Mouse (Mus musculus) small intestine, adult 10 weeks (tissue): ENCODE data around the gene Glod5. TPM values are rescaled to one million over a fixed set of nuclear protein-coding genes. Genes with fewer than 3 reads are reported as not detected.

Experiments used
- polyA plus RNA-seq: library from polyadenylated mRNA; stranded (reverse); fragments of 350-450 nt; fragmentation: Illumina TruSeq; extraction: RNeasy Lipid Tissue Mini Kit (QIAGEN cat#74804); gene quantifications from one replicate; pipeline ENCODE4 v1.2.3, GENCODE M21; 2014; ENCODE audit warnings: low replicate concordance

The Glod5 gene
- polyA plus RNA-seq: 1,103 TPM

GRCm38 (mm10) chrX:8018286-8018685 is at the start of gene Glod5:
Gene Glod5, minus strand, starts transcription at chrX:8018492.

GRCm38 (mm10) chrX:7977892-7978291 is 40.4 kb downstream of the Glod5 start, which contains the start of gene Gata1:
Gene Gata1, minus strand, starts transcription at chrX:7978071.

Other genes starting within 250 kb of the Glod5 start
- gene Gripap1, start 228.7 kb downstream of the Glod5 start, polyA plus RNA-seq: 21.4 TPM
- gene Kcnd1, start 196.2 kb downstream of the Glod5 start, polyA plus RNA-seq: 0.89 TPM
- gene Otud5, start 177.1 kb downstream of the Glod5 start, polyA plus RNA-seq: 26.6 TPM
- 3.7 TPM for gene Pim2, start 140.2 kb downstream of the Glod5 start, polyA plus RNA-seq
- 6.4 TPM for gene Slc35a2, start 134.5 kb downstream of the Glod5 start, polyA plus RNA-seq
- 5.5 TPM for gene Pqbp1, start 119.2 kb downstream of the Glod5 start, polyA plus RNA-seq
- gene Timm17b, start 119.1 kb downstream of the Glod5 start, polyA plus RNA-seq: 1.5 TPM
- gene Gm10491, start 110.7 kb downstream of the Glod5 start, polyA plus RNA-seq: not detected
- gene Gm10490, start 109.0 kb downstream of the Glod5 start, polyA plus RNA-seq: not detected
- not detected for gene Pcsk1n, start 98.7 kb downstream of the Glod5 start, polyA plus RNA-seq
- not detected for gene Eras, start 89.9 kb downstream of the Glod5 start, polyA plus RNA-seq
- gene Hdac6, start 70.6 kb downstream of the Glod5 start, polyA plus RNA-seq: 0.30 TPM
- not detected for gene Gata1, start 40.4 kb downstream of the Glod5 start, polyA plus RNA-seq
- 8.6 TPM for gene Suv39h1, start 56.3 kb upstream of the Glod5 start, polyA plus RNA-seq
- gene Was, start 72.0 kb upstream of the Glod5 start, polyA plus RNA-seq: 0.59 TPM
- gene Wdr13, start 114.4 kb upstream of the Glod5 start, polyA plus RNA-seq: 60.9 TPM
- gene Rbm3, start 127.4 kb upstream of the Glod5 start, polyA plus RNA-seq: 554 TPM
- not detected for gene Tbc1d25, start 157.7 kb upstream of the Glod5 start, polyA plus RNA-seq
- gene Ebp, start 175.0 kb upstream of the Glod5 start, polyA plus RNA-seq: 31.9 TPM
- gene Porcn, start 188.0 kb upstream of the Glod5 start, polyA plus RNA-seq: 1.0 TPM
- gene Ftsj1, start 233.9 kb upstream of the Glod5 start, polyA plus RNA-seq: 5.6 TPM